Comparison of ENCODE assay signal across 8 mouse cellular contexts in genomic region chr16:23953189-23953958, GRCm38 (mm10). TPM values are rescaled to one million over a fixed set of nuclear protein-coding genes. Genes with fewer than 3 reads are reported as not detected.
DNase-seq lines count a peak whose midpoint lies in the region; ATAC-seq and TF ChIP-seq lines count a peak whose summit lies in the region.
"Had no signal": no experiment of that assay in that cellular context is flagged by ENCODE, and none has a peak within 500 bp of the region (broad histone marks: within the 10 kb centered on the region; RNA-seq: fewer than 3 reads in every experiment).

No protein-coding gene starts in this region.

- peak; percentile 77 for DNase-seq in right cerebral cortex, postnatal 14 days
- DNase-seq in right cerebral cortex, adult 18-20 months = no peak
- DNase-seq in adrenal gland, postnatal 10 days = peak; percentile 79
- DNase-seq in embryo, embryonic 9.5 days (ENCODE audit: extremely low spot score) = peak; percentile 57
- DNase-seq in liver, adult 2 months (ENCODE audit: extremely low read depth, low read depth, low spot score) = no peak

- H3K4me1 ChIP-seq in hindbrain, embryonic 13.5 days (replicated peaks) = no peaks in the 10 kb centered on the region
- no peaks in the 10 kb centered on the region for H3K4me1 ChIP-seq in liver, adult 2 months (ENCODE audit: control insufficient read depth, insufficient read depth, low read length)
- 0 out of 2 replicates have a peak, but pooled peaks cover 2% of the 10 kb centered on the region for H3K4me1 ChIP-seq in neural tube, embryonic 13.5 days (replicated peaks)

- H3K36me3 ChIP-seq in hindbrain, embryonic 13.5 days = no peaks in the 10 kb centered on the region
- H3K36me3 ChIP-seq in liver, adult 2 months (ENCODE audit: control insufficient read depth, insufficient read depth, low read length) = no peaks in the 10 kb centered on the region
- H3K36me3 ChIP-seq in neural tube, embryonic 13.5 days = no peaks in the 10 kb centered on the region

- peak; percentile 60 for TF ChIP-seq CTCF in liver, adult 2 months (IDR thresholded peaks at IDR 0.05; ENCODE audit: low read depth, low read length)

- H3K27ac ChIP-seq in hindbrain, embryonic 13.5 days = no peak overlapping the region
- no peak overlapping the region for H3K27ac ChIP-seq in liver, adult 2 months (replicated peaks; ENCODE audit: insufficient read depth, low read depth, low read length)
- H3K27ac ChIP-seq in neural tube, embryonic 13.5 days (replicated peaks) = no peak overlapping the region

- TF ChIP-seq POLR2A in liver, adult 2 months (IDR thresholded peaks at IDR 0.05; ENCODE audit: extremely low read depth, insufficient read depth, low read length) = no peak

- no peak overlapping the region for H3K4me2 ChIP-seq in hindbrain, embryonic 13.5 days
- no peak overlapping the region for H3K4me2 ChIP-seq in neural tube, embryonic 13.5 days

- H3K9me3 ChIP-seq in hindbrain, embryonic 13.5 days = no peaks in the 10 kb centered on the region
- H3K9me3 ChIP-seq in neural tube, embryonic 13.5 days = no peaks in the 10 kb centered on the region

- no peak overlapping the region for H3K4me3 ChIP-seq in hindbrain, embryonic 13.5 days
- H3K4me3 ChIP-seq in liver, adult 2 months (ENCODE audit: insufficient read depth, low read depth, low read length) = no peak overlapping the region
- H3K4me3 ChIP-seq in neural tube, embryonic 13.5 days = no peak overlapping the region

- H3K27me3 ChIP-seq in hindbrain, embryonic 13.5 days = no peaks in the 10 kb centered on the region
- H3K27me3 ChIP-seq in liver, adult 2 months (ENCODE audit: control insufficient read depth, insufficient read depth, low read length) = no peaks in the 10 kb centered on the region
- no peaks in the 10 kb centered on the region for H3K27me3 ChIP-seq in neural tube, embryonic 13.5 days

- peak; percentile 59; the same call in 1 of the 2 replicates for ATAC-seq in hindbrain, embryonic 13.5 days (ENCODE audit: low FRiP score)
- peak; percentile 56; the same call in 1 of the 2 replicates for ATAC-seq in neural tube, embryonic 13.5 days (ENCODE audit: low read depth)

- H3K9ac ChIP-seq in hindbrain, embryonic 13.5 days = no peak overlapping the region
- no peak overlapping the region for H3K9ac ChIP-seq in liver, adult 2 months (ENCODE audit: low read depth, low read length)
- no peak overlapping the region for H3K9ac ChIP-seq in neural tube, embryonic 13.5 days

- no peaks in the 10 kb centered on the region for H3K79me2 ChIP-seq in liver, adult 2 months (ENCODE audit: control insufficient read depth, insufficient read depth, low read length)

- 49% methylated on average over 11 of the region's 11 CpGs for WGBS in hindbrain, embryonic 13.5 days
- 66% methylated on average over 11 of the region's 11 CpGs for WGBS in liver, adult 2 months
- WGBS in neural tube, embryonic 13.5 days = 43% methylated on average over 11 of the region's 11 CpGs

RNA-seq across cellular contexts. Expression of gene Rtp2, which starts 21.2 kb away (rescaled TPM):
- not detected for total RNA-seq in adrenal gland, postnatal 10 days (2021)
- not detected in 2 replicates for polyA plus RNA-seq in hindbrain, embryonic 13.5 days (2015; fragmentation: Nextera tagmentation; extraction: Ambion mirVana)
- not detected in 2 replicates for total RNA-seq in liver, adult 2 months (2014; rRNA removed)
- not detected in 2 replicates for polyA plus RNA-seq in liver, adult 2 months (2012; rRNA removed)
- polyA plus RNA-seq in neural tube, embryonic 13.5 days (2015; fragmentation: Nextera tagmentation; extraction: Ambion mirVana) = not detected in 2 replicates
- polyA plus RNA-seq: gonadal fat pad, adult 2 months had no signal

RNA-seq across cellular contexts. Expression of gene Gm37419, which starts 34.9 kb away (rescaled TPM):
- not detected for total RNA-seq in adrenal gland, postnatal 10 days (2021)
- polyA plus RNA-seq in hindbrain, embryonic 13.5 days (2015; fragmentation: Nextera tagmentation; extraction: Ambion mirVana) = not detected in 2 replicates
- total RNA-seq in liver, adult 2 months (2014; rRNA removed) = not detected in 2 replicates
- not detected in 2 replicates for polyA plus RNA-seq in liver, adult 2 months (2012; rRNA removed)
- polyA plus RNA-seq in neural tube, embryonic 13.5 days (2015; fragmentation: Nextera tagmentation; extraction: Ambion mirVana) = not detected in 2 replicates
- polyA plus RNA-seq: gonadal fat pad, adult 2 months had no signal

RNA-seq across cellular contexts. Expression of gene Bcl6, which starts 35.3 kb away (rescaled TPM):
- total RNA-seq in adrenal gland, postnatal 10 days (2021) = 10 to 100 TPM; 46.6 to 53.6 TPM
- polyA plus RNA-seq in hindbrain, embryonic 13.5 days (2015; fragmentation: Nextera tagmentation; extraction: Ambion mirVana) = 0.22 and 0.32 TPM in 2 replicates
- total RNA-seq in liver, adult 2 months (2014; rRNA removed) = 20.6 and 21.2 TPM in 2 replicates
- polyA plus RNA-seq in liver, adult 2 months (2012; rRNA removed) = 4.5 and 5.9 TPM in 2 replicates
- 0.37 and 0.53 TPM in 2 replicates for polyA plus RNA-seq in neural tube, embryonic 13.5 days (2015; fragmentation: Nextera tagmentation; extraction: Ambion mirVana)

Comparison
In these comparisons a context has a peak if more than half of its experiments do, and no peak if none do; other contexts are left out.
1. DNase-seq: peak in right cerebral cortex, postnatal 14 days (single experiment), adrenal gland, postnatal 10 days (single experiment) and embryo, embryonic 9.5 days (single experiment); none in right cerebral cortex, adult 18-20 months (single experiment) and liver, adult 2 months (single experiment).